Mouse (Mus musculus) bone marrow macrophage, adult 2 months (primary cell): ENCODE measurements around the gene Pam16.

ENCODE experiments used
- CTCF ChIP-seq: IDR thresholded peaks from 2 replicates; pipeline ENCODE4 v1.5.1; 2012; ENCODE audit warnings: low read depth, mild to moderate bottlenecking, low read length, moderate library complexity
- POLR2A ChIP-seq: IDR thresholded peaks from 2 replicates; pipeline ENCODE4 v1.6.1; 2012; ENCODE audit warnings: mild to moderate bottlenecking, low read depth, low read length, borderline replicate concordance

GRCm38 (mm10) chr16:4655251-4655734 is 30.5 kb upstream of the Pam16 start:
- TF ChIP-seq CTCF = no peak
- no peak for TF ChIP-seq POLR2A
